Mouse (Mus musculus) thymus, postnatal 0 days (tissue): ENCODE data around the gene Sema3g. TPM values are rescaled to one million over a fixed set of nuclear protein-coding genes. Genes with fewer than 3 reads are reported as not detected.

Source experiments
- DNase-seq: peaks from one replicate; pipeline ENCODE4 v3.0.0-alpha.2; 2015; ENCODE audit warnings: low spot score
- polyA plus RNA-seq: library from polyadenylated mRNA; unstranded; fragments of >200 nt; fragmentation: Nextera tagmentation; extraction: Ambion mirVana; gene quantifications from 2 replicates; pipeline ENCODE4 v1.2.1, GENCODE M21; 2015

Gene Sema3g
- polyA plus RNA-seq, 1 experiment from 2014 or later, result 0.27 TPM

- DNase-seq, result no peak
These were observed 22.1 kb upstream of the Sema3g start for GRCm38 (mm10) chr14:31195521-31195920.

GRCm38 (mm10) chr14:31195968-31196367 lies 21.7 kb upstream of the Sema3g start:
- peak; percentile 59 for DNase-seq

GRCm38 (mm10) chr14:31197547-31198516 lies 19.8 kb upstream of the Sema3g start:
- no peak for DNase-seq

DNA sequence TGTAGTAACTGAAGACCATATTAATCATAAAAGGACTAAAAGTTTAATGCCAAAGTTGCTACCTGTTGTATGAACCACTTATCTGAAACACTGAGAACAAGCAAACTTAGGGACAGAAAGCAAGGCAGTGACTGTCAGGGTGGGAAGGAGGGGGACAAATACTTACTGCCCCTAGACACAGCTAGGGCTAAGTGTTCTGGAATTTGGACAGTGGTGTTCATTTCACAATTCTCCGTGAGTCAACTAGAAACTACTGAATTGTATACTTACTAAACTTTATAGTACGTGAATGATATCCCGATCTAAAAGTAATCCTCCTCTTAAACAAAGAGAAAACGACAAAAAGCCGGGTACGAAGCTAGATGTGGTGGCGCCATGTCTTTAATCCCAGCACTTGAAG lies 18.1 kb upstream of the Sema3g start:
- DNase-seq, result no peak

- no peak for DNase-seq
These were observed 17.6 kb upstream of the Sema3g start for GRCm38 (mm10) chr14:31200038-31200437.

DNA sequence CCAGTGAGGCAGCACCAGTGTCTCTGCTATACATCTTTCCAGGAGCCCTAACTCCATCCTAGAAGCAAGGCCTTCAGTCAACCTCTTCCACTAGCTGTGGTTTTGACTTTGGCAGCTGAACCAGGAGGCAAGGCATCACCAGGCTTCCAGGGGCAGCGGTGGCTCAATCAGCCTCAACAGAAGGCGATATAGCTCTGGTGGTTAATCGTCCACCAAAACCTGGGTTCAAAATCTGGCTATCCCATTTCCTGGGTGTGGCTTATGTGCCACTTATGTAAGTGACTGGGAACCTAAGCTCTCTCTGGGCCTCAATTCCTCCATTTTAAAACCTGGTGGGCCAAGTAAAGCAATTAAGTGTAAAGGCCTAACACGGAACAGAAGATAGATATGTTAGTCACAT lies 12.8 kb upstream of the Sema3g start:
- DNase-seq, result no peak

DNA sequence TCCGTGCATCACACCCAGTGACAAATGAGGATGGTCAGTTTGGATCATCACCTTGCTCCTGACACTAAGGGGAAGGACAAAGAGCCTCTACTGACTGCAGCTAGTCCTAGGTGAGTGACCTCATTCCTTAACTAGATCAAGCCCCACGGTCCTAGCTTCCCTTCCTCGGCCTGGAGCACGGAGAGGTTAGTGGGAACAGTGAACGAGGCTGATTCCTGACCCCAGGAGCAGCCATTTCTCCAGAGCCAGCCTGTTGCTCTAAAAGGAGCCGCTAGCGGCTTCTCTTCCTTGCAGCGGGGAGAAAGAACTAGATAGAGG lies 12.5 kb upstream of the Sema3g start:
- DNase-seq, result no peak

- DNase-seq, result no peak
These were observed 11.8 kb upstream of the Sema3g start for GRCm38 (mm10) chr14:31205562-31206467.

DNA sequence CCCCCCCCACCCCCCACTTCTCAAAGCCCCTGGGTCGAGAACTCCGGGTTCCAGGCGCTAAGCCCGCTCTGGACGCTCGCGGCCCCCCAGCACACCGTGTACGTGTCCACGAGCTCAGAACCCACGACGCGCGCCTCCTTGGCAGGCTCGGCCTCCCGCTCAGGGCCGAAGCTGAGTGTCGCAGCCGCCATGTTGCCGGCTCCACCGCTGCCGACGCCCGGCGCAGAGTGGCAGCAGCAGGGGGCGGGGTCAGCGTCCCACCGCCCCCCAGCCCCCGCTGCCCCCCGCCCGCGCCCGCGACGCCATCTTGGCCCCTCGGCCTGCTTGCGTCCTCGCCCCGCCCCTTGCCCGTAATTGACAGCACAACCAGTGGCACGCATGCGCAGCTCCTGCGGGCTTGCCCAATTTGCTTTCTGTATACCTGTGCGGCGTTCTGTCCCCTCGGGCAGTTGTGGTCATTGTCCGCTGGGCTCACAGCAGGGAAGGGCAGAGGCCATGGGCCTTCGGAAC lies 11.1 kb upstream of the Sema3g start:
- peak; percentile 96 for DNase-seq

DNA sequence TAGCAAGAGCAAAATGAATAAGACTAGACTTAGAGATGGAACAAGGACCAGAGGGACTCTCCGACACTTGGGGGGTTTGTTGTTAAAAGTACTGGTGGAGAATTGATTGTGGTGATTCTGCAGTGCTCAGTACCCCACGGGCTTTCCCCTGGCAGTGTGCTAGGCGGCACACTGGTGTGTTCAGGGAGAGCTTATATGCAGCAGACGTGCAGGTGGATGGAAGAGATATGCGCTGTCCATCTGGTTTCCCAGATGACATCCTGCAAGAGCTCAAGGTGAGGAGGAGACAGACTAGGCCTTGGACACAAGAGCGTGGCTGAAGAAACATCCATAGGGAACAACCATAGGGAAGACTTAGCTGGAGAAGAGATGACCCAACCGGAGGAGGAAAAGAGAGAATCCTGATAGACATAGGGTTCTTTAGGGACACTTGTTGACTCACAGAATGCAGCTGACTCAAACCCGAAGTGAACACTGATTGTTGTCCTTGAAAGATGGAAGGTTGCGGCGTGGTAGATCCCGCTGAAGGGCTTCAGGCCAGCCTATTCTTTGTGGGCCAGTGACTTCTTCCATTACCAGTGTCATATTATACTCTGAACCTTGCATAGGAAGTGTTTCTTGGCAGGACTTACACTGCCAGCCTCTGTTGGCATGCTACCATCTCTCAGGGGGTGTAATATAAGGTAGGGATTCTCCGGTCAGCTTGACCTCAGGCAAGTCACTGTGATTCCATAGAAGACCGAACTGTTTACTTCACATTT lies 10.4 kb upstream of the Sema3g start:
- DNase-seq, result no peak

- no peak for DNase-seq
These were observed 9.6 kb upstream of the Sema3g start, which contains the start of gene Tnnc1 for GRCm38 (mm10) chr14:31208084-31208483. TSS of gene Tnnc1 (plus strand) at chr14:31208312.

GRCm38 (mm10) chr14:31209133-31209557 lies 8.5 kb upstream of the Sema3g start:
- DNase-seq, result no peak

DNA sequence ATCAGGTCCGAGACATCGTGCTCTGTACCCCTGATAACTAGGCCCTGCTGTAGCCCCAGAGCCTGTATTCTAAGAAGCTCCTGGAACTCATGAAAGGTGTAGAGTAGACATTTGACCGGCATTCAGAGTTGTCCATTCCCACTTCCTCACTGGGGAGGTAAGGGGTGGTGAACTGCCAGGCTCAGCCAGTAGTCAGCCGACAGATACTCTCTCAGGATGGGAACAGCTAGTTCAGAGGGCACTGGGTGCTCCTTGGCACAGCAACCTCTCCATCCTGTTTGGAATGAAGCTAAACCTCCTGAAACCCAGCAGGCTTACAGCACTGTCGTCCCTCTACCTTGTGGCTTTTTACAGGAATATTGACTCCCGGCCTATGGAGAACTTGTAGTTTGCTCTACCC lies 5.8 kb upstream of the Sema3g start:
- DNase-seq, result no peak

GRCm38 (mm10) chr14:31212499-31212898 lies 5.2 kb upstream of the Sema3g start:
- no peak for DNase-seq

- no peak for DNase-seq
These were observed 3.8 kb upstream of the Sema3g start for GRCm38 (mm10) chr14:31213868-31214267.

- no peak for DNase-seq
These were observed 3.0 kb upstream of the Sema3g start for GRCm38 (mm10) chr14:31214684-31215083.

GRCm38 (mm10) chr14:31215157-31216002 lies 2.3 kb upstream of the Sema3g start:
- DNase-seq, result peak; percentile 80

DNA sequence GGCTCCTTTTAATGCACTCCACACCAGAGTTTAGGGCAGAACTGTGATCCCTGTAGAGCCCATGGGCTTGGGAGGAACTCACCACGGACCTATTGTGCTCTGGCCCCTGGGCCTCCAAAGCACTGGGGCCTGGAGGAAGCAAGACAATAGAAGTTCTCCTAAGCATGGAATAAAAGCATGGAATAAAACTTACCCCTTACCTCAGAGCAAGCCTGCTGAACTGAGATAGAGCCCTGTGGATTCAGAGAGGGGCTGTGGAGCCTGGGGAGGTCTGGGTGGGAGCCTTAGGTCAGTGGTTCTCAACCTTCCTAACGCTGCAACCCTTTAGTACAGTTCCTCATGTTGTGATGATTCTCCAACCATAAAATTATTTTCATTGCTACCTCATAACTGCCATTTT lies 814 bp upstream of the Sema3g start, which contains the start of gene Nisch:
Gene Nisch, minus strand, starts transcription at position 101 of the 400 bp plus-strand sequence.
- DNase-seq, result no peak

DNA sequence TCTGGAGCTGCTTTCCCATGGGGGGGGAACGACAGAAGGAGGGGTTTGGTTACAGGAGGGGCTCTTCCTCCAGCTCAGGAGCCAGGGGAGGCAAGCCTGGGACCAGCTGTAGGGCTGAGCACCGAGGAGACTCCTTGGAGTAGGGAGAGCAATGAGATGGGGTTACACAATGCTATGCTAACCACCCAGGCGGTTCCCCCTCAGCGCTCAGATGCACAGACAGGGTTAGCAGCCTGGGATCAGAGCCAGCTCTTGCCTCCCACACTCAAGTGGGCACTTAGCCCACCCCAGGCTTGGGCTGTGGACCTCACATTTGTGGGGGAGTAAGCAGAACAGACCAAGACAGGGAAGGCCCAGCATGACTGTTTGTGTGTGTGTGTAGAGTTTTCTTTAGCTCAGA lies 9.3 kb downstream of the Sema3g start:
- DNase-seq, result no peak

- DNase-seq, result no peak
These were observed 10.6 kb downstream of the Sema3g start for GRCm38 (mm10) chr14:31228234-31228633.
